Mouse (Mus musculus): ENCODE results near the gene Parp8.

GRCm38 (mm10) chr13:116949056-116949455, 76.3 kb downstream of the Parp8 start:
- TF ChIP-seq CTCF (IDR thresholded peaks at IDR 0.05; ENCODE audit: borderline replicate concordance, extremely low read depth, insufficient read depth, insufficient read length) (no peak), POLR2A (IDR thresholded peaks at IDR 0.05; ENCODE audit: borderline replicate concordance, extremely low read depth, insufficient read depth, insufficient read length, poor library complexity, severe bottlenecking) (no peak)
